ENCODE assay signal across 15 mouse cellular contexts in genomic region chr6:57567630-57568029, GRCm38 (mm10).
"Had no signal": no experiment of that assay in that cellular context is flagged by ENCODE, and none has a peak within 500 bp of the region (broad histone marks: within the 10 kb centered on the region; RNA-seq: fewer than 3 reads in every experiment).

No protein-coding gene starts in this region.

- H3K36me3 ChIP-seq: lung, embryonic 15.5 days; midbrain, embryonic 13.5 days; midbrain, embryonic 15.5 days; neural tube, embryonic 12.5 days had no signal

- H3K4me3 ChIP-seq: lung, embryonic 15.5 days; megakaryocyte, embryonic 14.5 days; midbrain, embryonic 13.5 days; midbrain, embryonic 15.5 days; neural tube, embryonic 12.5 days had no signal

- DNase-seq: liver, postnatal 0 days; lung, adult 2 months; lung, postnatal 14 days; lung, postnatal 36 days; right cerebral cortex, postnatal 14 days; thymus, adult 18-20 months; thymus, postnatal 14 days; thymus, postnatal 36 days had no signal

- H3K27me3 ChIP-seq: lung, embryonic 15.5 days; megakaryocyte, embryonic 14.5 days; midbrain, embryonic 13.5 days; midbrain, embryonic 15.5 days; neural tube, embryonic 12.5 days had no signal

- H3K4me1 ChIP-seq: lung, embryonic 15.5 days; midbrain, embryonic 13.5 days; midbrain, embryonic 15.5 days; neural tube, embryonic 12.5 days had no signal

- H3K27ac ChIP-seq: lung, embryonic 15.5 days; macrophage; midbrain, embryonic 13.5 days; midbrain, embryonic 15.5 days; neural tube, embryonic 12.5 days had no signal

- ATAC-seq: liver, postnatal 0 days; lung, postnatal 0 days; midbrain, embryonic 13.5 days; midbrain, embryonic 15.5 days had no signal

- H3K9ac ChIP-seq: liver, postnatal 0 days; lung, embryonic 15.5 days; midbrain, embryonic 13.5 days; midbrain, embryonic 15.5 days; neural tube, embryonic 12.5 days had no signal

- H3K9me3 ChIP-seq: lung, embryonic 15.5 days; megakaryocyte, embryonic 14.5 days; midbrain, embryonic 13.5 days; midbrain, embryonic 15.5 days; neural tube, embryonic 12.5 days had no signal
